Mouse (Mus musculus) MEL (cell line): ENCODE results near the gene Cic.

Source experiments
- MAX ChIP-seq: IDR thresholded peaks from 2 replicates; pipeline ENCODE4 v1.6.1; 2011; ENCODE audit warnings: low read length, improper control_type of control experiment
- MYC ChIP-seq: IDR thresholded peaks from 2 replicates; pipeline ENCODE4 v1.6.1; 2011; ENCODE audit warnings: low read depth, mild to moderate bottlenecking, low read length, improper control_type of control experiment, moderate library complexity
- NRF1 ChIP-seq: IDR thresholded peaks from 2 replicates; pipeline ENCODE4 v1.6.1; 2014; ENCODE audit warnings: low read depth, mild to moderate bottlenecking, inconsistent platforms, low read length, improper control_type of control experiment, moderate library complexity; ENCODE audit not compliant: poor library complexity, insufficient read depth, severe bottlenecking
- ZMIZ1 ChIP-seq: IDR thresholded peaks from 2 replicates; pipeline ENCODE4 v1.6.1; 2012; ENCODE audit warnings: low read depth, mild to moderate bottlenecking, inconsistent platforms, low read length, improper control_type of control experiment, moderate library complexity

DNA sequence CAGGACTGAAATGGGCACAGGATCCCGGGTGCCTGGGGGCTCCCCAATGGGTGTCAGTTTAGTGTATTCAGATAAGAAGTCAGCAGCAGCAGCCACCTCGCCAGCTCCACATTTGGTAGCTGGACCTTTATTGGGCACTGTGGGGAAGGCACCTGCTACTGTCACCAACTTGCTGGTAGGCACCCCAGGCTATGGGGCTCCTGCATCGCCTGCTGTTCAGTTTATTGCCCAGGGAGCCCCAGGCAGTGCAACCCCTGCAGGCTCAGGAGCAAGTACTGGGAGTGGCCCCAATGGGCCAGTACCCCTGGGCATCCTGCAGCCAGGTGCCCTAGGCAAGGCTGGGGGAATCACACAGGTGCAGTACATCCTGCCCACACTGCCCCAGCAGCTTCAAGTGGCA, 21.2 kb downstream of the Cic start:
- TF ChIP-seq MAX: no peak
- TF ChIP-seq ZMIZ1: no peak
- TF ChIP-seq NRF1: no peak
- TF ChIP-seq MYC: no peak
